Mouse (Mus musculus): ENCODE measurements around the gene Camk1. TPM values are rescaled to one million over a fixed set of nuclear protein-coding genes. Genes with fewer than 3 reads are reported as not detected.
"Not testable (repeated sequence)": the region's sequence is repeated elsewhere in the genome, so short reads cannot be mapped to it uniquely, and the experiment has no call there.

Gene Camk1
- polyA plus RNA-seq, 1 experiment from 2014 or later: 79.6 TPM

- Histone ChIP-seq H3K27ac (no peak overlapping the region), H3K9me3 (no peaks in the 10 kb centered on the region), H3K36me3 (no peaks in the 10 kb centered on the region), H3K9ac (no peak overlapping the region), H3K27me3 (no peaks in the 10 kb centered on the region), H3K4me2 (no peak overlapping the region), H3K4me3 (no peak overlapping the region), H3K4me1 (replicated peaks) (no peaks in the 10 kb centered on the region)
- ATAC-seq (ENCODE audit: low FRiP score): no peak
- 88% methylated on average over 1 of the region's 1 CpGs for WGBS
These were observed 7.4 kb upstream of the Camk1 start for GRCm38 (mm10) chr6:113351161-113351560.

GRCm38 (mm10) chr6:113350538-113350937 is 6.8 kb upstream of the Camk1 start:
- H3K4me2 ChIP-seq: no peak overlapping the region
- H3K9me3 ChIP-seq: no peaks in the 10 kb centered on the region
- no peak for ATAC-seq (ENCODE audit: low FRiP score)
- no peaks in the 10 kb centered on the region for H3K4me1 ChIP-seq (replicated peaks)
- no peaks in the 10 kb centered on the region for H3K27me3 ChIP-seq
- H3K36me3 ChIP-seq: no peaks in the 10 kb centered on the region
- H3K9ac ChIP-seq: no peak overlapping the region
- H3K4me3 ChIP-seq: no peak overlapping the region
- no peak overlapping the region for H3K27ac ChIP-seq

GRCm38 (mm10) chr6:113346897-113347296 is 3.1 kb upstream of the Camk1 start:
- no peaks in the 10 kb centered on the region for H3K27me3 ChIP-seq
- 81% methylated on average over 4 of the region's 4 CpGs for WGBS
- no peak for ATAC-seq (ENCODE audit: low FRiP score)

GRCm38 (mm10) chr6:113344321-113344720 is 537 bp upstream of the Camk1 start:
- 54% methylated on average over 2 of the region's 2 CpGs for WGBS
- Histone ChIP-seq H3K9me3 (no peaks in the 10 kb centered on the region), H3K4me3 (peak overlapping the region; percentile 60), H3K36me3 (peaks cover 12% of the 10 kb centered on the region), H3K9ac (no peak overlapping the region; the same call in 1 of the 2 replicates), H3K4me2 (peak overlapping the region; percentile 72), H3K27me3 (no peaks in the 10 kb centered on the region), H3K4me1 (replicated peaks) (peaks cover 28% of the 10 kb centered on the region), H3K27ac (peak overlapping the region; percentile 58; the same call in 1 of the 2 replicates)
- ATAC-seq (ENCODE audit: low FRiP score): 0 out of 2 replicates have a peak, but pooled peaks have one; percentile 2

More at GRCm38 (mm10) chr6:113346897-113347296, 3.1 kb upstream of the Camk1 start:
- Histone ChIP-seq H3K36me3 (no peaks in the 10 kb centered on the region), H3K4me3 (no peak overlapping the region), H3K9ac (no peak overlapping the region), H3K4me2 (no peak overlapping the region), H3K27ac (no peak overlapping the region), H3K4me1 (replicated peaks) (peaks cover 23% of the 10 kb centered on the region), H3K9me3 (no peaks in the 10 kb centered on the region)

GRCm38 (mm10) chr6:113342297-113342696 is 1.5 kb downstream of the Camk1 start:
- Histone ChIP-seq H3K9me3 (no peaks in the 10 kb centered on the region), H3K4me1 (replicated peaks) (peaks cover 28% of the 10 kb centered on the region), H3K36me3 (peaks cover 30% of the 10 kb centered on the region), H3K4me2 (peak overlapping the region; percentile 72), H3K27me3 (no peaks in the 10 kb centered on the region), H3K9ac (peak overlapping the region; percentile 87; the same call in 1 of the 2 replicates), H3K27ac (0 out of 2 replicates have a peak overlapping the region, but pooled peaks have one; percentile 58), H3K4me3 (peak overlapping the region; percentile 60)
- WGBS: 60% methylated on average over 3 of the region's 7 CpGs
- ATAC-seq (ENCODE audit: low FRiP score): no peak

- peak overlapping the region; percentile 46; the same call in 1 of the 2 replicates for H3K9ac ChIP-seq
- H3K27ac ChIP-seq: peak overlapping the region; percentile 52
- WGBS: 90% methylated on average over 6 of the region's 6 CpGs
- H3K36me3 ChIP-seq: peaks cover 34% of the 10 kb centered on the region
- H3K4me1 ChIP-seq (replicated peaks): peaks cover 28% of the 10 kb centered on the region
- no peak for ATAC-seq (ENCODE audit: low FRiP score)
- no peaks in the 10 kb centered on the region for H3K9me3 ChIP-seq
- H3K4me2 ChIP-seq: peak overlapping the region; percentile 72
- H3K27me3 ChIP-seq: no peaks in the 10 kb centered on the region
- no peak overlapping the region for H3K4me3 ChIP-seq
These were observed 2.2 kb downstream of the Camk1 start for GRCm38 (mm10) chr6:113341574-113341973.

GRCm38 (mm10) chr6:113336852-113337620 is 6.7 kb downstream of the Camk1 start:
- H3K36me3 ChIP-seq: peaks cover 73% of the 10 kb centered on the region

GRCm38 (mm10) chr6:113334216-113334615 is 9.6 kb downstream of the Camk1 start:
- 86% methylated on average over 6 of the region's 6 CpGs for WGBS
- no peak overlapping the region for H3K27ac ChIP-seq
- no peaks in the 10 kb centered on the region for H3K27me3 ChIP-seq
- peaks cover 80% of the 10 kb centered on the region for H3K36me3 ChIP-seq
- no peak overlapping the region for H3K4me2 ChIP-seq
- H3K9me3 ChIP-seq: no peaks in the 10 kb centered on the region
- H3K9ac ChIP-seq: peak overlapping the region; percentile 13; the same call in 1 of the 2 replicates
- ATAC-seq (ENCODE audit: low FRiP score): no peak
- no peak overlapping the region for H3K4me3 ChIP-seq
- H3K4me1 ChIP-seq (replicated peaks): peaks cover 8% of the 10 kb centered on the region

More at GRCm38 (mm10) chr6:113336852-113337620, 6.7 kb downstream of the Camk1 start:
- no peak for ATAC-seq (ENCODE audit: low FRiP score)
- WGBS: 69% methylated on average over 8 of the region's 8 CpGs
- Histone ChIP-seq H3K27me3 (no peaks in the 10 kb centered on the region), H3K4me1 (replicated peaks) (peaks cover 13% of the 10 kb centered on the region), H3K9me3 (no peaks in the 10 kb centered on the region), H3K27ac (no peak overlapping the region), H3K4me3 (no peak overlapping the region), H3K4me2 (no peak overlapping the region), H3K9ac (no peak overlapping the region)

- ATAC-seq (ENCODE audit: low FRiP score): peak; percentile 65
- 68% methylated on average over 14 of the region's 14 CpGs for WGBS
- peaks cover 77% of the 10 kb centered on the region for H3K36me3 ChIP-seq
- no peaks in the 10 kb centered on the region for H3K27me3 ChIP-seq
- 0 out of 2 replicates have a peak overlapping the region, but pooled peaks have one; percentile 13 for H3K4me2 ChIP-seq
- H3K9ac ChIP-seq: no peak overlapping the region
- H3K27ac ChIP-seq: peak overlapping the region; percentile 44
- no peak overlapping the region for H3K4me3 ChIP-seq
- H3K9me3 ChIP-seq: no peaks in the 10 kb centered on the region
- peaks cover 8% of the 10 kb centered on the region for H3K4me1 ChIP-seq (replicated peaks)
These were observed 10.4 kb downstream of the Camk1 start for GRCm38 (mm10) chr6:113333137-113333950.

GRCm38 (mm10) chr6:113332734-113333133 is 11.1 kb downstream of the Camk1 start:
- not testable (repeated sequence) for H3K4me2 ChIP-seq; H3K4me3 ChIP-seq; ATAC-seq (ENCODE audit: low FRiP score); H3K9me3 ChIP-seq; H3K4me1 ChIP-seq (replicated peaks); H3K9ac ChIP-seq; H3K27me3 ChIP-seq
- 79% methylated on average over 6 of the region's 6 CpGs for WGBS
- H3K27ac ChIP-seq: peak overlapping the region; percentile 44; the same call in 1 of the 2 replicates
- peaks cover 71% of the 10 kb centered on the region for H3K36me3 ChIP-seq

GRCm38 (mm10) chr6:113331721-113332120 is 12.1 kb downstream of the Camk1 start:
- Histone ChIP-seq H3K9ac (no peak overlapping the region), H3K9me3 (no peaks in the 10 kb centered on the region), H3K27ac (no peak overlapping the region), H3K36me3 (peaks cover 63% of the 10 kb centered on the region), H3K4me1 (replicated peaks) (peaks cover 14% of the 10 kb centered on the region), H3K4me2 (no peak overlapping the region), H3K27me3 (no peaks in the 10 kb centered on the region), H3K4me3 (no peak overlapping the region)
- WGBS: 95% methylated on average over 11 of the region's 11 CpGs
- no peak for ATAC-seq (ENCODE audit: low FRiP score)

GRCm38 (mm10) chr6:113330547-113330946 is 13.2 kb downstream of the Camk1 start:
- 64% methylated on average over 2 of the region's 2 CpGs for WGBS
- Histone ChIP-seq H3K4me3 (no peak overlapping the region), H3K4me2 (no peak overlapping the region), H3K27ac (no peak overlapping the region), H3K9ac (no peak overlapping the region), H3K9me3 (no peaks in the 10 kb centered on the region), H3K36me3 (peaks cover 53% of the 10 kb centered on the region), H3K4me1 (replicated peaks) (peaks cover 21% of the 10 kb centered on the region), H3K27me3 (no peaks in the 10 kb centered on the region)
- ATAC-seq (ENCODE audit: low FRiP score): no peak

Measured in hindbrain, embryonic 13.5 days (tissue).